Mouse (Mus musculus) intestine, embryonic 15.5 days (tissue): Measurements from ENCODE around the gene Slc22a23. TPM values are rescaled to one million over a fixed set of nuclear protein-coding genes. Genes with fewer than 3 reads are reported as not detected.

ENCODE experiments used
- ATAC-seq: fragments of 200-750 bp; cut with Nextera tagmentation; 2 replicates; pipeline ENCODE4 v1.8.0; 2017; ENCODE audit warnings: moderate TSS enrichment, moderate library complexity
- H3K27ac ChIP-seq: fragments of 300-500 bp; sonication (generic); 2 replicates; pipeline ENCODE4 v1.5.1; 2015; ENCODE audit warnings: mild to moderate bottlenecking, inconsistent platforms
- H3K27me3 ChIP-seq: fragments of 300-500 bp; sonication (generic); replicated peaks from 2 replicates; pipeline ENCODE4 v1.6.1; 2015; ENCODE audit warnings: inconsistent platforms
- H3K36me3 ChIP-seq: fragments of 300-500 bp; sonication (generic); 2 replicates; pipeline ENCODE4 v1.6.1; 2015; ENCODE audit warnings: inconsistent platforms
- H3K4me1 ChIP-seq: fragments of 300-500 bp; sonication (generic); replicated peaks from 2 replicates; pipeline ENCODE4 v1.6.1; 2015; ENCODE audit warnings: inconsistent platforms
- H3K4me2 ChIP-seq: fragments of 300-500 bp; sonication (generic); replicated peaks from 2 replicates; pipeline ENCODE4 v1.6.1; 2015; ENCODE audit warnings: mild to moderate bottlenecking, inconsistent platforms
- H3K4me3 ChIP-seq: fragments of 300-500 bp; sonication (generic); replicated peaks from 2 replicates; pipeline ENCODE4 v1.5.1; 2015; ENCODE audit warnings: inconsistent platforms
- H3K9ac ChIP-seq: fragments of 300-500 bp; sonication (generic); 2 replicates; pipeline ENCODE4 v1.6.1; 2015; ENCODE audit warnings: inconsistent platforms
- H3K9me3 ChIP-seq: fragments of 300-500 bp; sonication (generic); 2 replicates; pipeline ENCODE4 v1.6.1; 2016; ENCODE audit warnings: inconsistent platforms
- WGBS: fragments of 180-500 bp; shearing (Covaris S2); methylation state at CpG from one replicate; pipeline ENCODE4 v1.1.7; 2015; 5-methylcytosine and 5-hydroxymethylcytosine counted together
- polyA plus RNA-seq: library from polyadenylated mRNA; unstranded; fragments of >200 nt; fragmentation: Nextera tagmentation; extraction: Ambion mirVana; gene quantifications from 2 replicates; pipeline ENCODE4 v1.2.1, GENCODE M21; 2015

Gene Slc22a23
- polyA plus RNA-seq, 1 experiment from 2014 or later, result 3.2 TPM

DNA sequence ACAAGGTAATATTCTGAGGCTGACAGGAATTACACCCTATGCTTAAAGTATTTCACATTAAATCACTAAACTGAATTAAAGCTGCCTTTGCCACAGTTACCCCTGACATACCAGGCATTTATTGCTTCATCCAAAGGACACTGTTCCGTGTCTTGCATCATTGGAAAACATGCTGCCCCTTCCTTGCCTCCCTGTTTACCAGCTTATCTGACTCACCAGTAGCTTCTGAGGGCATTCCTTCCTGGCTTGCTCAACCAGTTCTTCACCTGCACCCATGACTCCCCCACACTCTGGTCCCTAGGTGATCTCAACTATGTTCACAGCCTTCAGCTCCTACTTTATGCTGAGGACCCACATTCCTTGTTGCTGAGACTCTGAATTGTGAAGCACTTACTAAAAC lies 54.6 kb downstream of the Slc22a23 start:
- ATAC-seq, result peak; percentile 56; the same call in 1 of the 2 replicates
- no peak overlapping the region for H3K27ac ChIP-seq
- H3K27me3 ChIP-seq, result no peaks in the 10 kb centered on the region
- no peaks in the 10 kb centered on the region for H3K36me3 ChIP-seq
- WGBS, result 49% methylated on average over 1 of the region's 1 CpGs
- H3K4me3 ChIP-seq, result no peak overlapping the region
- H3K4me1 ChIP-seq, result no peaks in the 10 kb centered on the region
- H3K4me2 ChIP-seq, result no peak overlapping the region
- H3K9ac ChIP-seq, result no peak overlapping the region
- no peaks in the 10 kb centered on the region for H3K9me3 ChIP-seq

DNA sequence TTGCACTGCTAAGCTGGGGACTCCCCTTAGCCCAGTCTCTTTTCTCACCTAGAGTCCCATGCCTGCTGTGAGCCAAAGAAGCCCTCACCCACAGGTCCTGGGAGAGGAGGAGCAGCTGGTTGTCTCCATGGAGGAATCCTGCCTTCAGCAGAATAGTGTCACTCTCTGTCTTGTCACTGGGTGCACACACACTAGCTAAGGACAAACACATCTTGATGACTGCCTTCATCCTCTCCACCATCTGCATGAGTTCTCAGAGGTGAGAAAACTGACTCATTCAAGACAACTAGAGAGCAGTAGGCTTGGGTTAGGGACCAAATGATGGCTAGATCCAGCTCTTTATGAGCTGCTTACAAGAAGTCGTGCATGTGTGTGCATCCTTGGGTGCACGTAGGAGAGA lies 55.4 kb downstream of the Slc22a23 start:
- no peak overlapping the region for H3K4me3 ChIP-seq
- H3K4me2 ChIP-seq, result no peak overlapping the region
- WGBS, result 87% methylated on average over 2 of the region's 2 CpGs
- no peaks in the 10 kb centered on the region for H3K9me3 ChIP-seq
- H3K9ac ChIP-seq, result no peak overlapping the region
- H3K27me3 ChIP-seq, result no peaks in the 10 kb centered on the region
- no peak for ATAC-seq
- no peaks in the 10 kb centered on the region for H3K36me3 ChIP-seq
- H3K4me1 ChIP-seq, result no peaks in the 10 kb centered on the region
- H3K27ac ChIP-seq, result no peak overlapping the region

DNA sequence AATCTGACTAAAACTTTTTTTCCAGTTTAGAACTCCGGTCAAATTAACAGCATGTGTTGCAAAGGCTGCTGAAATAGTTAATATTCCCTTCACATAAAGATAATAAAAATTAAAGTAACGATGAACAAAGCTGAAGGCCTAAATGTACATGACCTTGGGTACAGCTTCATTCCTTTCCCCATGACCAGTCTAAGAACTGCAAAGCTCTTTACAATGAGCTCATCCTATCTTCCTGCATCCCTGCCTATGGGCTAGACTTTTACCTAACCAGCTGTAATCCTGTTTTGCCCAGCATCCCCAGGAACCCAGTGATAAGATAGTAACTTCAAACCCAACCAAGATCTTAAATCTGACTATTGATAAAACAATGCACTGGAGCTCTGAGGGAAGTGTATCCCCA lies 56.9 kb downstream of the Slc22a23 start:
- Histone ChIP-seq H3K4me2 (no peak overlapping the region), H3K36me3 (no peaks in the 10 kb centered on the region), H3K4me1 (no peaks in the 10 kb centered on the region), H3K9ac (no peak overlapping the region), H3K27me3 (no peaks in the 10 kb centered on the region), H3K27ac (no peak overlapping the region), H3K9me3 (no peaks in the 10 kb centered on the region), H3K4me3 (no peak overlapping the region)
- ATAC-seq, result no peak
- WGBS, result 70% methylated on average over 2 of the region's 2 CpGs

DNA sequence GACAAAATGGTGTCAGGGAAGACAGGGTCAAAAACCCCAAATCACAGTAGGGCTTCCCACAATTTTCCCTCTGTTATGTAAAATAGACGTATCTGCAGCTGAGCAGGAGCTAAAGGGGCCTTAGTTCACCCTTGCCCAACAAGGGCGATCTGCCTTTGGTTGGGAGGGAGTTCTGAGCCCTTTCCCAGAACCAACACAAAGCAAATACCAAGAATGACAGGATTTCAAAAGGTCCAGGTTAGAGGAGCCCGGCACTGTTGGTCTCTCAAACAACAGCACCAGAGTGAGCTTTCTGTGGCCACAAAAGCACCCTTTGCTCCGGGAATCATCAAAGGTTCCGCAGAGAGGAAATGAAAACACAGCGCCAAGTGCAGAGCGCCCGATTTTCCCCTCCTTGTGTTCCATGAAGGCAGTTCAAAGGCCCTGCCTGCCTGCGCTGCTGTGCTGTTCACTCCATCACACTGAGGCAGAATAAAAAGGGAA lies 57.3 kb downstream of the Slc22a23 start:
- Histone ChIP-seq H3K27ac (no peak overlapping the region), H3K4me2 (no peak overlapping the region), H3K4me3 (no peak overlapping the region), H3K36me3 (no peaks in the 10 kb centered on the region), H3K9me3 (no peaks in the 10 kb centered on the region), H3K9ac (no peak overlapping the region), H3K4me1 (no peaks in the 10 kb centered on the region), H3K27me3 (no peaks in the 10 kb centered on the region)
- WGBS, result 42% methylated on average over 9 of the region's 9 CpGs
- ATAC-seq, result no peak

DNA sequence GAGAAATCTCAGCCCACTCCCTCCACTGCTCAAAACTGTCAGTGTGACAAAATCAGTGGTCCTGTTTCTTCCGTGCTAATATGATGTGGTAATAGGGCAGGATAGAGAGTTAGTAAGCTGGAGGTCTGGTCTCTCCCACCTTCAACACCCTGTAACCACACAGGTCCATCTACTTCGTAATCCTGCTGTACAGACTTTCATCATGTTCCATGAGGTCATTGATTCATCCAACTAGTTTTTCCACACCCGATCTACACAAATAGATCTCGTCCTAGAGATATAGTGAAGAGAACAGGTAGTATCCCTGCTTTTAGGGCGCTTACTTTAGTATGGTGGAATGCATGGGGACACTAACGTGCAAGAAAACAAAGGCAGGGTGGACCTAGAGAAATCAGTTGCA lies 63.6 kb downstream of the Slc22a23 start:
- no peaks in the 10 kb centered on the region for H3K9me3 ChIP-seq
- WGBS, result 88% methylated on average over 6 of the region's 6 CpGs
- ATAC-seq, result no peak

DNA sequence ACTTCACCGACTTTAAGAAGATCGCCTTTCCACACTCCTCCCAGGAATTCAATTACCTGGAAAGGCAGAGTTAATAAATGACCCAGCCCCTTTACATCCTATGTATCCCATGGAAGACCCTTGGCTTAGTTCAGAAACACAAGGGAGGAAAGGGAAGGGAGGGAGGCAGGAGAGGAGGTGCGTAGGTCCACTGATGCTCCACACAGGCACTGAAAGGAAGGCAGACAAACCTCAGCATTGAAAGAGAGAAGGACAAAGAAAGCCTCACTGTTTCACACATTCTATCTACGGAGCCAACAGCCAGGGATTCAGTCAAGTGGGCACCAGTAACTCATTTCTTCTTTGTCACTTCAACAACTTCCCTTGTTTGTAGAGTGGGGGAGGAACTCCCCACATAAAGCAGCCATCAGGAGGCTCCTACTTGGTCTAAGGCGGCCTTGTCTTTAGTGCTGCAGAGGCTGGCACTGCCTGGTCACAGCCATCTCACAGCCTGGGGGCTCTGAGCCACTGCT lies 66.2 kb downstream of the Slc22a23 start:
- no peaks in the 10 kb centered on the region for H3K27me3 ChIP-seq
- no peak overlapping the region for H3K27ac ChIP-seq
- 72% methylated on average over 5 of the region's 5 CpGs for WGBS
- no peak overlapping the region for H3K4me2 ChIP-seq
- no peak for ATAC-seq
- no peak overlapping the region for H3K9ac ChIP-seq
- no peaks in the 10 kb centered on the region for H3K4me1 ChIP-seq
- no peaks in the 10 kb centered on the region for H3K36me3 ChIP-seq
- no peaks in the 10 kb centered on the region for H3K9me3 ChIP-seq
- no peak overlapping the region for H3K4me3 ChIP-seq

More for the DNA sequence above, 63.6 kb downstream of the Slc22a23 start:
- H3K4me2 ChIP-seq, result no peak overlapping the region
- no peaks in the 10 kb centered on the region for H3K36me3 ChIP-seq
- no peak overlapping the region for H3K4me3 ChIP-seq
- H3K9ac ChIP-seq, result no peak overlapping the region
- H3K4me1 ChIP-seq, result no peaks in the 10 kb centered on the region
- no peak overlapping the region for H3K27ac ChIP-seq
- no peaks in the 10 kb centered on the region for H3K27me3 ChIP-seq

DNA sequence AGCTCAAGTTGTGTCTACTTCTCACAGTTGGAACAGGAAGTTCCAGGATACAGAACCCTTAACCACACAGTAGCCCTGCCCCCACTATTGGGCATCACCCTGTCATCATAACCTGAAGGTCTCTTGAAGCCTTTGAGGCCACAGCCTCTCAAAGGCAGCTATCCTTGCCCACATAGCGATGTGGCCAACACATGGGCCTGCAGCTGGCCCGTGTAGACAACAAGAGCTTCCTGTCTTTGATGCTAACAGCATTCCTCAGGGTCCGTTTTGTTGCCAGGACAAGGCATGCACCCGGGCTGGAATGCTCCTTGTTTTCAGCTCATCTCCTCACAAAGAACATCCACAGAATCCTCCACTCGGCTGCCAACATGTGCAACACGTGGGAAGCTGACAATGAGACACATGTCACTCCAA lies 66.7 kb downstream of the Slc22a23 start:
- no peaks in the 10 kb centered on the region for H3K4me1 ChIP-seq
- H3K9ac ChIP-seq, result no peak overlapping the region
- no peak overlapping the region for H3K4me3 ChIP-seq
- H3K36me3 ChIP-seq, result no peaks in the 10 kb centered on the region
- no peak for ATAC-seq
- WGBS, result 57% methylated on average over 6 of the region's 6 CpGs
- H3K9me3 ChIP-seq, result no peaks in the 10 kb centered on the region
- H3K4me2 ChIP-seq, result no peak overlapping the region
- no peak overlapping the region for H3K27ac ChIP-seq
- no peaks in the 10 kb centered on the region for H3K27me3 ChIP-seq

DNA sequence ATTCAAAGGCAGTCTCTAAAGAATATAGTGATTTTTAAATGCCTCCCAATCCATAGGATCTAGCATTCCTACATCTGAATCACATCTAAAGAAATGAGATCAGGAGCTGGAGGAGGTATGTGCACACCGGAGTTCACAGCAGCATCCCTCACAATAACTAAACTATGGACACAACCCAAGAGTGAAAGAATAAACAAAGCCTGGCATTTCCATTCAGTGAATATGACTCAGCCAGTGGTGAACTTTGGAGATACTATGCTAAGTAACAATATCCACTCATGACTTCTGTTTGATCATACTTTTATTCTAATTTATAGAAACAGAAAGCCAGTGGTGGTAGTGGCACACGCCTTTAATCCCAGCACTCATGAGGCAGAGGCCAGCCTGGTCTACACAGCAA lies 67.4 kb downstream of the Slc22a23 start:
- Histone ChIP-seq H3K4me3 (no peak overlapping the region), H3K27ac (no peak overlapping the region), H3K4me1 (no peaks in the 10 kb centered on the region), H3K4me2 (no peak overlapping the region), H3K9me3 (no peaks in the 10 kb centered on the region), H3K9ac (no peak overlapping the region), H3K36me3 (no peaks in the 10 kb centered on the region), H3K27me3 (no peaks in the 10 kb centered on the region)
- WGBS, result 84% methylated on average over 2 of the region's 2 CpGs
- no peak for ATAC-seq

DNA sequence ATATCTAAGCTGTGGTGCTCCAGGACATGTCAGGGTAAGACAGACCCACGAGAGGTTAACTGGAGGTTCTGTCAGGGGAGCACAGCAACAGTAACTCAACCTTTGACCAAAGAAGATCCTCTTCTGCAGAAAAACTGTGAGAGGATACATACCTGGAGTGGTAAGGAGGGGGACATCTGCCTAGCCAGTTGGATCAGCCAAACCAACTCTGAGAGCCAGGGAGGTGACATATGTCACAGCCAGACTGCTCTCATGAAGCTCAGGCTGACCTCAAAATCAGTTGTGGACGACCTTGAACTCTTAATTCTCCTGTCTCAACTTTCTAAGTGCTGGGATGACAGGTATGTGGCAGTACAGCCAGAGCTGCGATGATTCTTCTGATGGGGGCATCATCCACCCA lies 68.0 kb downstream of the Slc22a23 start:
- Histone ChIP-seq H3K4me1 (0 out of 2 replicates have a peak, but pooled peaks cover 3% of the 10 kb centered on the region), H3K27ac (no peak overlapping the region), H3K9me3 (no peaks in the 10 kb centered on the region), H3K4me3 (no peak overlapping the region), H3K4me2 (no peak overlapping the region), H3K36me3 (no peaks in the 10 kb centered on the region), H3K27me3 (no peaks in the 10 kb centered on the region), H3K9ac (no peak overlapping the region)
- WGBS, result 72% methylated on average over 3 of the region's 3 CpGs
- ATAC-seq, result no peak

DNA sequence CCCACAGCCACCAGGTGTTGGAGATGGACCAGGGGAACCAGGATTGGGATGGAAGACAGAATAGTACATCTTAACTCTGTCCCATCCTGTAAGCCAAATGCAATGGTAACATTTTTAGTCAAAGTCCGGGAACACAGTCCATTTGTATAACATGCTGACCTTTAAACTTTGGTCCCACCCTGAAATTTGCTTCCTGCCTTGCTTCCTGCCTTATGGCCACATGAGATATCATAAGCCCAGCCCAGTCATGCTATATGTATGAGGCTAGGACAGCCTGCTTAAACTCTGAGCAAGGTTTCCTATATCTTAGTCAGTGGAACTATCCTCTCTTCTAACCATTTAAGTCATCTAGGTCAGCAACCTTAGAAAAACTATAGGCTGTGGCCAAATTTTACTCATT lies 70.1 kb downstream of the Slc22a23 start:
- Histone ChIP-seq H3K4me3 (no peak overlapping the region), H3K9ac (no peak overlapping the region), H3K27me3 (no peaks in the 10 kb centered on the region), H3K4me1 (0 out of 2 replicates have a peak, but pooled peaks cover 10% of the 10 kb centered on the region), H3K9me3 (no peaks in the 10 kb centered on the region), H3K4me2 (no peak overlapping the region), H3K27ac (no peak overlapping the region), H3K36me3 (no peaks in the 10 kb centered on the region)
- ATAC-seq, result peak; percentile 57; the same call in 1 of the 2 replicates
- 63% methylated on average over 1 of the region's 1 CpGs for WGBS

DNA sequence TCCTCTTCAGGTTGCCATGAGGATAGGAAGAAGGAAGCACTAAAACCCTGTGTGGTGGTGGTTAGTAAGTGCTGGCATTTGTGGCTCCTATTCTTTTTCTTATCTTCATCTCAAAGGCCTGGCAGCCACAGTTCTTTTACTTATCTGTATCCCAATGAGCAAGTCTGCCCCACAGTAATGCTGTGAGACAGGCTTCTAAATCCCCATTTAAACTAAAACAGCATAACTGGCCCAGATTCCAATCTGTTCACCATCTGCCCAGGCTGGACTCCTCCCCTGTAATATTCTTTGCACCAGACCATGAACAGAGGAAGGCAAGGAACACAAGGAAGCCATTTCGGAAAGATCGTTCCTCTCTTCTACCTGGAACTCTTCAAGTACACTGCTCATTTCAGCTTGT lies 70.6 kb downstream of the Slc22a23 start:
- Histone ChIP-seq H3K4me2 (no peak overlapping the region), H3K9me3 (no peaks in the 10 kb centered on the region), H3K27ac (no peak overlapping the region), H3K4me1 (0 out of 2 replicates have a peak, but pooled peaks cover 10% of the 10 kb centered on the region), H3K27me3 (no peaks in the 10 kb centered on the region), H3K36me3 (no peaks in the 10 kb centered on the region), H3K9ac (no peak overlapping the region), H3K4me3 (no peak overlapping the region)
- WGBS, result 98% methylated on average over 2 of the region's 2 CpGs
- no peak for ATAC-seq

DNA sequence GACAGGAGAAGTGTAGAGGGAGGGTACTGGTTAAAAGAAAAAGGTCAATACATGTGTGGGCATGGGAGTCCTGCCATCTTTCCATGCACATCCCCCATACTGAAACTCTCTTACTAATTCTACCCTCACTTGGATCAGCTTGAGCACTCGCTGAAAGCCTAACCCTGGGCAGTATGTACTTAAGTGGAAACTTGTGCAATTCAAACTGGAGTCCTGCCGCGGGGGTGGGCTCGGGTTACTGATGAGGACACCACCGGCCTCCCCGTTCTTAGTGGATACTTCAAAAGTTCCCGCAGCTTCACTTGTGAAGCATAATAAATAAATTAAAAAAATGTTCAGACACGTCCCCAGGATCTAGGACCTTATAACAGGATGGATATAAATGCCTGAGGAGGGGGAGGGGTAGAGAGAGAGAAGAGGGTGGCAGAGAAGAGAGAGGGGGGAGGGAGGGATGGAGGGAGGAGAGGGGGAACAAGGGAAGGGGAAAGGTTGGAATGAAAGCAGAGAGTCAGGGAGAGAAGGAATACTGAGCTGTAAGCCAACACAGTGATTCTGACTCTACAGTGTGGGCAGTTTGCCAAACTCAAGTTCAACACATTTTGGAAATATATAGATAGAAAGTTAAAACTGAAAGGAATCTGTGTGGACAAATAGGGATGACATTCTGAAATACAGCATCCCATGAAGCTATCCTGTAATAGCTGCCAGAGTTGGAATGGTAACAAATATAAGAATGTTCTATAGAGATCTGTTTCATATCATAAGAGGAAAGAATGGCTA lies 72.5 kb downstream of the Slc22a23 start:
- 0 out of 2 replicates have a peak, but pooled peaks have one; percentile 19 for ATAC-seq
- Histone ChIP-seq H3K4me2 (0 out of 2 replicates have a peak overlapping the region, but pooled peaks have one; percentile 11), H3K27ac (no peak overlapping the region; the same call in 1 of the 2 replicates)

DNA sequence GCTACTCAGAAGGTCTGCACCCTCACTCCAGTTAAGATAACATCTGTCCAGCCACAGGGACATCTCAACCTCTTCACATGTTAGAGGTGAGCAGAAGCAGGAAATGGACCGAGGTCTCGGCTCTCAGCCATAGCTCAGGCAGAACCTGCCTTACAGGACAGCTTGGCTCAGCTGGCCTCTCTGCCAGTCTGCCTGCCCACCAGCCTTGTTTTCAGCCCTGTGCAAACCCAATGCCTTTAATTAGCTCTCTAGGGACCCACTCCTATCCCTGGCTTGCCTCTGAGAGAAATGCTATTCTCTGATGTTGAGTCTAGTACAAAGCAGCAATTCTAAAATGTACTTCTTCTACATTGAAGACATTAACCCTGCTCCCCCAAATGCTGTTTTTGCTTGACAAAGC lies 73.3 kb downstream of the Slc22a23 start:
- no peak overlapping the region for H3K27ac ChIP-seq
- H3K4me2 ChIP-seq, result no peak overlapping the region
- 66% methylated on average over 2 of the region's 2 CpGs for WGBS
- no peak for ATAC-seq
- H3K27me3 ChIP-seq, result no peaks in the 10 kb centered on the region
- H3K9ac ChIP-seq, result no peak overlapping the region
- no peaks in the 10 kb centered on the region for H3K36me3 ChIP-seq
- H3K4me1 ChIP-seq, result peaks cover 10% of the 10 kb centered on the region; the same call in 1 of the 2 replicates
- H3K4me3 ChIP-seq, result no peak overlapping the region
- no peaks in the 10 kb centered on the region for H3K9me3 ChIP-seq

More for the DNA sequence above, 72.5 kb downstream of the Slc22a23 start:
- WGBS, result 30% methylated on average over 8 of the region's 8 CpGs
- Histone ChIP-seq H3K4me3 (no peak overlapping the region), H3K4me1 (peaks cover 10% of the 10 kb centered on the region; the same call in 1 of the 2 replicates), H3K36me3 (no peaks in the 10 kb centered on the region), H3K9me3 (no peaks in the 10 kb centered on the region), H3K27me3 (no peaks in the 10 kb centered on the region), H3K9ac (no peak overlapping the region)
